Mouse (Mus musculus) 3134 (cell line): ENCODE measurements around the gene 4931409K22Rik.

ENCODE experiments used
- DNase-seq: peaks from one replicate; pipeline ENCODE4 v3.0.0-alpha.2; 2011; ENCODE audit warnings: low spot score; ENCODE audit not compliant: insufficient read length; ENCODE audit errors: extremely low read depth

The 4931409K22Rik gene

DNA sequence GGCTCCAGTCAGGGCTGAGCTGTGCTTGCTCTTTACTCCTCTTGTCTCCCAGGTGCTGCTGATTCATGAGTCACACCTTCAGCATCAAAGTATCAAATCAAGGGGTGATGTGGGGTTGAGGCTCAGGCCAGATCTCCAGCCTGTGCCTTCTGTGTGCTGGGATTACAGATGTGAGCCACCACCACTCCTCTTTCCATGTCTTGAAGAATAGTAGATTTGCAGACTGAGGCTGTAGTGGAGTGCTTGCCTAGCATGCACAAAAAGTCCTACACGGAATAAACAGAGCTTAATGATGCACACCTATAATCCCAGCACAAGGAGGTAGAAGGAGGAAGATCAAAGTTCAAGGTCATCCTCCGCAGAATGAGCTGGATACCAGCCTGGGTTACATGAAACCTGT is at the start of gene 4931409K22Rik:
TSS of gene 4931409K22Rik (minus strand) at position 101 of the 400 bp plus-strand sequence.
- DNase-seq: no peak

DNA sequence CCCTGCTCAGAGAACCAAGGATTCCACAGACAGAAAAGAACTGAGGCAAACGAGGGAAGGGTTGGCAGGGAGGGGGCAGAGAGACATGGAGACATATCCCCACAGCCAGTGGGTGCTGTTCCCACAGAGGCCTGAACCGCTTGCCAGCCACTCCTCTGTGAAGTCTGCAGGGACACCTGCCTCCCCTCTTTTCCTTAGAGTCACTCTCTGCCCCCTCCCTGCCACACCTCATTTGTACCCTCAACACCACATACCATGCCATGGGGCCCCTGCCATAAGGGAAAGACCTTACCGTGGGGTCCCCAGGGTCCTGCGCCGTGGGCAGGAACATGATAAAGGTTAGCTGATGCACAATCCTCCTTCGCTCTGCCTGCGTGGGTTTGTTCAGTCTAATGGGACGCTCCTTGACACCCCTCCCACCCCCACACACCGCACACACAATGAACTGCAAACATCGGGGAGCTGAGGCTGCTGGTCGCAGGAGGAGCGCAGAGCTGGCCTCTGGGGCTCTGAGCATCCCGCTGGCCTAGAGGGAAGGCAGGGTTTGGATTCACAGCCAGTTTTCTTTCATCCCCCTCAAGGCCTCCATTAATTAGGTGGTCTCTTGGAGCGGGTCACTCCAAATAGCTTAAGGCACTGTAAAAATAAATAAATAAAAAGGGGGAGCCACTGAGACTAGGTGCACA is 49.5 kb upstream of the 4931409K22Rik start:
- DNase-seq: no peak

DNA sequence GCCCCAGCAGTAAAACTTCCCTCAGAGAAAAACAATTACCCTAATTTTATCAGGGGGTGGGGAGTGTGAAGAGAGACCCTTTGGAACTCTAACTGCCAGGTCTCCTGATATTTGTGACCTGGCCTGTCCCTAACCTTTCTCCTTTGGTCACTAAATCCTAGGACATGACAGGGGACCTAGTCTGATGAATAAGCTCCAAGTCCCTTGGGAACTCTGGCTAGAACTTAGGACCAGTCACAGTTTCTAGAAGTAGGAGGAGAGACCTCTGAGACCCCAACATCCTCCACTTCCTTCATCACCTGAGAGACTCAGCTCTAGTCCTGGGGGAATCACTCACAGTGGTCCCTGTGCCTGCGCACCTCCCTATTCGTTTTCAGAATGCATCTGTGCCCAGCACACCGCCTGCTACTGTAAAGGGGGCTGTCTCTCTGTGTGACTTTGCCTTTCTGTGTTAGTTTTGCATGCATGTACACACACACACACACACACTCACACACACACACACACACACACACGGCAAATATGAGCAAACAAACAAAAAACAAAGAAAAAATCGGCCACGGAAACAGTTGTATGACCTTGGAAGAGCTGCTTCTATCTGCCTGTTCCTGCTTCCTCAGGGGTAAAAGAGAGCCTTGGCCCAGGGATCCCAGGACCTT is 48.8 kb upstream of the 4931409K22Rik start:
- no peak for DNase-seq

DNA sequence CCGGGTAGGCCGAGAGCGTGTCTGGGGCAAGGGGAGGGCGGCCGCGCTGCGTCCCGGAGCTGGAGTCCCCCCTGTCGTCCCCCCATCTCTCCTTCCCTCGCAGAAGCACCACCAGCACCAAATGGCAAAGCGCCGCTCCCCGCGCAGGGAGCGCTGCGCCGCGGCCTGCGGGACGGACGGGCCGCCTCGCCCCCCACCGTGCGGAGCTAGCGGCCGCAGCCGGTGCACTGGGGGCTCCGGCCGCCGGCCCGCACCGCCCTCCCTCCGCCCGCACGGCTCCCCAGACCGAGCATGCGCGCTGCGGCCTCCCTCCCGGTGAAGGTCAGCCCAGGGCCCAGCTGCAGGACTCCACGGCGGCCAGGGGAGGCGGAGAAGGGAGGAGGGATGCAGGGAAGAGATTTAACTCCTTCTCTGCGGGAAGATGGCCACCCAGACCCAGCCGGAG is 48.1 kb upstream of the 4931409K22Rik start:
- DNase-seq: peak; percentile 86

DNA sequence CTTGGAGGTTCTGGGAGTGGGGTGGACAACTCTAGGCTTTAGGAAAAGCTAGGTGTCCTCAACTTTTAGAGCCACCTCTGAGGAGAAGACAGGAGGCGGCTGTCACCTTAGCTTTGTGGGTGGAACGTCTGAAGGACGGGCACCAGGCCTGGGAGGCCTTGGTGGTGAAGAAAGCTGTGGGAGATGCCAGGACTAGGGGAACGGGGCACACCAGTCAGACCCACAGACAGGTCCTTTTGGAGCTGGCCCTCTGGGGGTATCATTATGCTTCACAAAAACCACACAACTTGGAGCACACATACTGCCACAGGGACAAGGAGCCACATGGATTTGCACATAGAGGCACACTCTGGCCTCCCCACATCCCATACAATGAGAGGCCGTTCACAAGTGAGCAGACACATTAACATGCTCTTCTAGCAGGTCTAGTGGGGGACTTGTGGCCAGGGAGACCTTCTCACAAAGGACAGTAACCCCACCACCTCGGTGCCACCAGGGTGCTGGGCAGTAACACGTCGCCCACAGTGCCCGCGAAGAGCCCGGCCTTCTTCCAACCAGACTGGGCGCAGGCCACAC is 47.6 kb upstream of the 4931409K22Rik start:
- DNase-seq: no peak

DNA sequence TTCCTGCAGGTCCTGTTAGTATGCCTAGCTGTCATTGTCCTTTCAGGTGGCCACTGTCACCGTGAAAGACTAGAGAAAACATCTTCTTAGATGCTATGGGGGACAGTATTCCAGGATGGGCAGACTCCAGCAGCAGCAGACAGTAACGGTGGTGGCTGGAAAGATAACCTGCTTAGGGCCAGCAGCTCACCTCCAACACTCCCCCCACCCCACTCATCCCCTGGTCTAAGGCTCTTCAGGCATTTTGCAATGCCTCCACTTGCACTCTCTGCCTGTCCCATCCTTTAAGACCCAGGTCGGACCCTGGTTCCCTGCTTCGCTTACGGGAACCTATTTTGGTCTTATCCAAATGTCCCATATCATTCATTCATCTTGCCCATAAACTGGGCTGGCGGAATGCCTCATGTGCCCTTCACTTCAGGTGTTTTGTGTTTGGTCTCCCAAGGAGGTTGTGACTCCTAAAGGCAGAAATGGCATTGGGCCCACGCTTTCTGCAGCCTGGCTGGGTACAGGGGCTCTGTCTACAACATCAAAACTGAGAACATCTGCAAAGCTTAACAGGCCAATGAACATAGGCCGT is 46.9 kb upstream of the 4931409K22Rik start:
- no peak for DNase-seq

DNA sequence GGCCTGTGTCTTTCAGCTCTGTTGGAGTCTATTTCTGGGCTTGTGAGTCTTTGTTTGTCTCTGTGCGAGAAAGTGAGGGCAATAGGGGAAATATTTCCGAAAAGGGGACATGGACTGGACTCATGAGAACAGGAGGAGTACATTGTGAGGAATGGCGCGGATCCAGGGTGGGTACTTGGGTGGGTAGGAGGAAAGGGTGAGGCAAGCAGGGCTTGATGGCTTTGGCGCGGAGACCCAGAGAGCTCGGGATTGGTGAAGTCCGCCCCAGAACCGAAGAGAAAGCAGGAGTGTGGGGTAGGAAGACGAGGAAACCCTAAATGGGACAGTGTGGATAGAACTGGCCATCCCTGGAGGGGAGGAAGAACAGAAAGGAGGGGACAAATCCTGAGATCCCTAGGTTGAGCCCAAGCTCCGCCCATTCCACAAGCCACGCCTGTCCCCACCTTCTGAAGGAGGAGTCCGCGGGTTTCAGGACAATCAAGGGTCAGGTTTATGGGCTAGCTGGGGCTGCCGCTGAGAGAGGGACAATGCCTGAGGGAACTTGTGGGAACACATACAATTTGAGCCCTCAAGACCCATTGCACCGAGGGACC is 46.2 kb upstream of the 4931409K22Rik start:
- DNase-seq: peak; percentile 78

DNA sequence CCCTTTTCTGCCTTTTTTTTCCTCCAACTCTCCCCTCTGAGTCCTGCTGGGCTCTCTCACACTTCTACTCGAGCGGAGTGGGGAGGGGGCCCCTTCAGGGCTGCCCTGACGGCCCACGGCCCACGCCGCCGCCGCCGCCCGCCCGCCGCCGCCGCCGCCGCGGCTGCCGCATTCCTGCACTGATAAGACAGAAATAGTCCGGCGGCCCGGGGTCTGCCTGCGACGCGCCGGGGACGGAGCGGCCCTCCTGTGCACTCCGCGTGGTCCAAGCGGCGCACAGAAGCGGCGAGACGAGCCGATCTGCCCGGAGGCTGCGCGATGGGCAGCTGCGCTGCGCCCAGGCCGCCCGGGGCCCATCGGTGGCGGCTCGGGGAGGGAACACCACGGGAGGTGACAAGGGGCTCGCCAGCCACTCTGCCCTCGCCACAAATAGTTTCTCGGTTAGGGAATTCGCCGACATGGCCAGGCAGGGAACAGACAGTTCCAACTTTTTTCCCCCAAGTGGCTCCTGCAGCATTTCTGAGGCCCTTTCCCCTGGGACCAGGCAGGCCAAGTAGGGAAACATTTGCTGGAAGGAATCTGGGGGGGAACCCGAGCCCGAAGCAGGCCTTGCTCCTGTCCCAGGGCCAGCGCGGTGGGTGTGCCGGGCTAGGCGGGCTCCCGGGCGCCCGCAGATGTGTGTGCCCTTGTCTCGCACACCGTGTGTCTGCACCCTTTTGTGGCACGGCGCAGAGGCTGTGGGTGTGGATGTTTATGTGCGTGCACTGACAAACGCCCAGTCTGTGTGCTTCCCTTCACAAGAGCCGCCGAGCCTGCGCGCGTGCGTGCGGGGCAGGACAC is 45.5 kb upstream of the 4931409K22Rik start:
- peak; percentile 87 for DNase-seq

DNA sequence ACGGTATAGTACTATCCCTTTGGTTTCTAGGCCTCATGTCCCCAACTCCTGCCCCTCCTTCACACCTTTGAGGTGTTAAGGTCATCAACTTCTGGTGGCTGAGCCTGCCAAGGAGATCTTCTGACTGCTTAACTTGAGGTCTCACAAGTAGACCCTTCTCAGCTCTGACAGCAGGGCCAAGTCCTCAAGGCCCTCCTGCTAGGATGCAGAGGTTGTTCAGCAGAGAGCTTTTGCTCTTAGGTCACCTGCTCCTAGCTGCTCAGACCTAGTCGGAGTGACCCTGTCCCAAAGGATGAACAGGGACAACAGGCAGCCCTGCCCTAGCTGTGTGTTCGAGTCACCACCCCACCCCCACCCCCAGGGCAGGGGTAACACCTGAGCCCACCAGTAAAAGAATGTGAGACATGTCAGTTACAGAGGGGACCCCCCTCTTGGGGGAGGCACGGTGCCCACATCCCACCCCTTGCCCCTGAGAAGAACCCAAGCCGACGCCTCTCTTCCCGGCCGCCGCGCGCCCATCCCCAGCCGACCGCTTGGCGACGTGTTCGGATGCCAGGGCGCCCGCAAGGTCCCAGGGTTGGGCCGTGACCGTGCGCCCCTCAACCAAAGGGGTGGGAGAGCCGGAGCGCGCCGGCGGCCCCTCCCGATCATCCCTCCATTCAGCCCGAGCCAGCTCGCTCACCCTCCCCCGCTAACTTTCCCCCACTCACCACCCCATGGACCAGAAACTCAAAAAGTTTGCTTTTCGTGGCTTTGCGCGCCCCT is 44.6 kb upstream of the 4931409K22Rik start:
- DNase-seq: peak; percentile 60

DNA sequence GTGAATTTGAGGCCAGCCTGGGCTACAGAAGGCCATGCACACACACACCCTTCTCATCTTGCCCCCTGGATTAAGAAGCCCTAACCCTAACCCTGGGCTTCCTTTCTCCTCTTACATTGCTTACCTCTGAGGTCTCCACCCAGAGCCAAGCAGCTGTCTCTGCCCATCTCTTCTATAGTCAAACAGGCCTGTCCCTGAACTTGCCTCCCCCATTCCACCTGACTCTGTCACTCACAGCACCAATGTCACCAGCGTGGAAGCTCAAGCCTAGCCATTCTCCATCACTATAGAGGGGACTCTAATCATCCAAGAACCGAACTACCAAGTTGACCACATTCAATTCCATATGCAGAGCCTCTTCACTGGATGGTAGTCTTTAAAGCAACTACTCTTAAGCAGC is 43.6 kb upstream of the 4931409K22Rik start:
- no peak for DNase-seq

DNA sequence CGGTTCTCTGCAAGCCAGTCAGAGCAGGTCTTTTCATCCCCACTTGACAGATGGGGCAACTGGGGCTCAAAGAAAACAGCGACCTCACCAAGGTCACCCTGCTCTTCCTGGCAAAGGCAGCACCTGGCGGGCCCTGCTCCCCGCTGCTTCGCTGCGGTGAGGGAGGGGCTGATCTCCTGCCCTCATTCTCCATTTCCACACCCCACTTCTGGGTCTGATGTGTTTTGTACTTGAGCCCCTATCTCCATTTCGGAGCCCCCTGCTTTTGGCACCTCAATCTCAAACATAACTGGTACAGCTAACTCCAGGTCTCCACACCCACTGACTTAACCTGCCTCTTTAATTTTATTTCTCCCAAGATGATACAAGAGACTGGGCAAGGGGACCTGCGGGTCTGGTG is 42.5 kb upstream of the 4931409K22Rik start:
- DNase-seq: no peak

DNA sequence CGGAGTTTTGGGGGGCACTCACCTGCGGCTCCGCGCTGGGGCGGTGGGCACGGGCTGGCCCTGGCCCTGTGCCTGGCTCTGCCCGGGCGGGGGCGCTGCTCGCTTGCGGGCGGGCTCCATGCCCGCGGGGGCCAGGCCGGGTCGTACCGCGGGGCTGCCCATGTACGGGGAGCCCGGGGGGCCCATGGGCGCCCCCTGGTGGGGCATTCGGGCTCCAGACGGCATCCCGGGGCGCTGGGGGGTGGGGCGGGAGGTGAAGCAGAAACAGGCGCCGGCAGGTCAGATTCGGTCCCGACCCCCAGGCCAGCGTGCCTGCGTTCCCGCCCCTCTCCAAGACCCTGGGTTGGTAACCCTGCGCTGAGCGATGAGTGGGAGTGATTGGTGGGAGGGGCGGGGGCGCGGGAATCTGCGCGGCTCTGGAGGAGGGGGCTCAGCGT is 42.0 kb upstream of the 4931409K22Rik start:
- DNase-seq: no peak

DNA sequence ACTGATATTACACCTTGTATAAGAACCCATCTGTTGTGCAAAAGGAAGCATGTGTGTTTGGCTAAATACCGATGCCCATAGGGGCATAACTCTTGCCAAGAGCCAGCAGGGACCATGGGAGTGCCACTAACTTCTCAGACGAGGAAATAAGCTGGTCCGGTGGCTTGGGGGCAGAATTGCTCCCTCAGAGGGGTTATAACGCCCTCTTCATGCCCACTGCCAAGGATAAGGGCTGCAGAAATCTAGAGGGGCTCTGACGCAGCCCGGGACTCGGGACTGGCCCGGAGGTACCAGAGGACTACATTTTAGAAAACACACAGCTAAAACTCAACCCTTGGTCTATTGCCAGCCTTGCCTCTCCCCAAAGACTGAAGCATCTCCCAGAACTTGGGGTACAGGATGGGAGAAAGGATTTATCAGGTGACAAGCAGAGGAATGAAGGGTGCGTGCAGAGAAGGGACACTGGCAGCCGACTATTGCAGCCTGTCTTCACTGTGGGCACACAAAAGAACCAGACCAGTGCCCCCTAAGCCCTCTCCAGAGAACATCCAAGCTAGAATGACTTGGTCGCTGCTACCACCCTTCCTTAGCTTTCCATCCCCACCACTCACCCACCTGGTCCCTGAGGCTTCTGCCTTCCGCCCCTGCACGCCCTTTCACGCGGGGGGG is 41.4 kb upstream of the 4931409K22Rik start:
- no peak for DNase-seq

DNA sequence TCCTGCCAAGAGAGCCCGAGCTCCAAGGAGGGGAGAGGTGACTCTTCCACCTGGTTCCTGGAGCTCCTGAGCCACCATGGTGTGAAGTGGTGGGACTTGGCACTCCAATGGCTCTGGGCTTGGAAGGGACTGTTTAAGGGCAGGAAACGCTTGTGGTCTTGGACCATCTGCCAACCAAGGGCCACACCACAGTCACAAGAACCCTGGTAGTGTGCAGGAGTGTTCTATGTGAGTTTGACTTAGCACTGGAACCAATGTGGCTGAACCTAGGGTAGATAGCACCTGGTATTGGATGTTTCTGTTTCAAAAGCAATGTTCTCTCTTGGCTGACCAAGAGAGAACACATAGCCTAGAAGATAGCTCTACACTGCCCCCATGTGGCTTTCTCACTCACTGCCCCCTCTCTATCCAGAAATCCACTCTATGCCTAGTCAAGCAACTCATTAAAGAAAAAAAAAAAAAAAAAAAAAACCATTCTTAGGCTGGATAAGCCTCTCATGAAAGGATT is 40.7 kb upstream of the 4931409K22Rik start:
- DNase-seq: no peak

DNA sequence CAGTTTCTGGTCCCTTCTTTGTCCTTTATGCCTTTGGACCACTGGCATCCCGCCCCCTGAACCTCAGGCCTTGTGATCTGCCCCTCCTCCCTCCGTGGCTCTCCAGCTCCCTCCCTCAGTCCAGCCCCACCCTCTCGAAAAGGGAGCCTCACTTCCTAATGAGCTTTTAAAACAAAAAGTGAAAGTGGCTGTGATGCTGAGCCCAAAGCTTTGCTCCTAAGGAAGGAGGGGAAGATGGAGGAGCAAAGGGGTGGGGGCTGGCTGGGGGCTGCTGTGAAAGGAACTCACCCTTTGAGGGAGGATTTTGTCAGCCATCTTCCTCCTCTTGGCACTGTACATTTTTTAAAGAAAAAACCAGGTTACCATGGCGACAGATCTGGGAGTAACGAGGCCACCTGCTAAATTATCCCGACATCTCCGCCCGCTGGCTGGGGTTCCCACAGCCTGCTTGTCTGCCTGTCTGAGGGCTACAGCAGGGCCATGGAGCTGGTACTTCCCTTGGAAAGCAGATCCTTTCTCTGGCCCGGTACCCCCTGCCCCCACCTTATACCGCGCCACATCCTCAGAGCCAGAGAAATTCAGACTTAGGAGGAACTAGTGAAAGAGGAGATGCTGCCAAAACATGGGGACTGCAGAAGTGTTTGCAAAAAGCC is 40.0 kb upstream of the 4931409K22Rik start:
- no peak for DNase-seq

DNA sequence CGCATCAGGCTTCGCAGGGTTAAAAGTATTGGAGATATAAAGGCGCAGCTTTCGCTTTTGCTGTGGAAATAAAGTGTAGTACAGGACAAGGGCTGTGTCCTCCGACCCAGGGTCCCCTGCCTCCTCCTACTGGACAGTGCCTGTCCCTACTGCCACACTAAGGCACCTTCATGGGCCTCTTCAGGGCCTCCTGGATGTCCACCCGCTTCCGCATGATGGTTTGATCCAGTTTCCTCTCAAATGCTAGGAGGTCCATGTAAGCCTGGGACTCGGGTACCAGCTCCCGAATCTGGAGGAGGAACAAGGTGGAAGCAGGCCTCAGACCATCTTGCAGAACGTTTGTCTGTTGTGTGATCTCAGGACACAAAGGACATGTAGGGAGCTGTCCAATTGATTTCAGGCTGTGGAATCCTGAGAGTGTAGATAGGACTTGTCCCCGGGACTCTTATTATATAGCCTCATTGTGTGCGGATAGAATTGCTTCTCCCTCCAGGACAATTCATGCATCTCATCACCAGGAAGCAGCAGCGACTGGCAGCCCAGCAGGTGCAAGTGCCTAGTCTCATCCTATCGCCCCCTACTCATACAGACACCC is 39.3 kb upstream of the 4931409K22Rik start:
- no peak for DNase-seq

DNA sequence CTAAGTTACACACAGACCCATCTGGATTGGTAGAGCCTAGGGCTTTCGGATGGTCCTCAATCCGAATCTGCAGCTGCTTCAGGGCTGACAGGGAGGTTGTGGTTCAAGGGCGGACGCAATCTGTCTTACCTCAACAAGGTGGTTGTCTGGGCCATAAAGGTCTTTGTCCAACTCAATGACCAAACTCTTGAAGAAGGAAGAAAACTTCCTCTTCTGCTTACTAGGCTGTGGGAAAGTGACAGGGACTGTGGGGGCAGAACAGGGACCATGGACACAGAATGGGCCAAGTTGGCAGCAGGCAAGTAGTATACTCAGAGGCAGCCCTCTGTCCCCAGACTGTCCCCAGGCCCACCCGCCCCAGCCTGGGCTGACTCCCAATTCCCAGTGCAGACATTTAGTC is 38.7 kb upstream of the 4931409K22Rik start:
- no peak for DNase-seq

DNA sequence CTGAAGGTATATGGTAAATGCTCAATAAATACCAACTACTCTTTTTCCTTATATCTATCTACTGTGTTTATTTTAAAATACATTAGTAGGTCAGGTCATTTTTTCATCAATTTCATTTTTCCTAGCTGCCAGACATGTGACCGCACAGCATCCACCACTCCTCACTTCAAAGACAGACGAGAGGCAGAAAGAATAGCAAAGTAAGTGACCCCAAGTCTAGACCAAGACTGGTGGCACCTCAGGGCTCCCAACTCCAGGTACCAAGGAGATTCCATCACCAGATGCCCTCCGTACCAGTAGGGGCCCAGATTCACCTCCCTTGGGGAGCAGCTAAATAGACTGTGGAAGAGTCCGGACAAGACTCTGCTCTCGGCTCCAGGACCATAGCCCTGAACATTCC is 37.7 kb upstream of the 4931409K22Rik start:
- DNase-seq: no peak
